Mouse (Mus musculus) cerebellum, adult (tissue): ENCODE results near the gene Gstm6.
"Not testable (repeated sequence)": the region's sequence is repeated elsewhere in the genome, so short reads cannot be mapped to it uniquely, and the experiment has no call there.

Experiments
- ATAC-seq: cut with Nextera tagmentation; 2 replicates; pipeline ENCODE4 v1.9.2; 2017; ENCODE audit warnings: mild to moderate bottlenecking, moderate library complexity, mixed read lengths; ENCODE audit not compliant: insufficient number of reproducible peaks, low FRiP score, low TSS enrichment

The Gstm6 gene

GRCm38 (mm10) chr3:107943239-107943990 lies at the start of gene Gstm6:
TSS of gene Gstm6 (minus strand) at chr3:107943749.
- ATAC-seq = no peak

- no peak for ATAC-seq
Measured at GRCm38 (mm10) chr3:107986041-107986562, 42.6 kb upstream of the Gstm6 start, which contains the start of gene Gstm2. TSS of gene Gstm2 (minus strand) at chr3:107986453.

GRCm38 (mm10) chr3:107985141-107985540 lies 41.6 kb upstream of the Gstm6 start:
- not testable (repeated sequence) for ATAC-seq

GRCm38 (mm10) chr3:107984471-107984870 lies 40.9 kb upstream of the Gstm6 start:
- ATAC-seq = no peak

GRCm38 (mm10) chr3:107983771-107984170 lies 40.2 kb upstream of the Gstm6 start:
- ATAC-seq = no peak

GRCm38 (mm10) chr3:107982726-107983125 lies 39.2 kb upstream of the Gstm6 start:
- ATAC-seq = no peak

- no peak for ATAC-seq
Measured at GRCm38 (mm10) chr3:107981261-107981660, 37.7 kb upstream of the Gstm6 start.

GRCm38 (mm10) chr3:107977691-107978090 lies 34.1 kb upstream of the Gstm6 start:
- ATAC-seq = no peak

- no peak for ATAC-seq
Measured at GRCm38 (mm10) chr3:107974237-107974636, 30.7 kb upstream of the Gstm6 start.

- ATAC-seq = no peak
Measured at GRCm38 (mm10) chr3:107972070-107972469, 28.5 kb upstream of the Gstm6 start.

GRCm38 (mm10) chr3:107971101-107971500 lies 27.6 kb upstream of the Gstm6 start:
- not testable (repeated sequence) for ATAC-seq

- no peak for ATAC-seq
Measured at GRCm38 (mm10) chr3:107968724-107969395, 25.3 kb upstream of the Gstm6 start, which contains the start of gene Gstm3. TSS of gene Gstm3 (minus strand) at chr3:107969283.

- no peak for ATAC-seq
Measured at GRCm38 (mm10) chr3:107966631-107967030, 23.1 kb upstream of the Gstm6 start.

- no peak for ATAC-seq
Measured at GRCm38 (mm10) chr3:107965592-107965991, 22.0 kb upstream of the Gstm6 start.

- no peak for ATAC-seq
Measured at GRCm38 (mm10) chr3:107964656-107965308, 21.2 kb upstream of the Gstm6 start.

GRCm38 (mm10) chr3:107964026-107964425 lies 20.5 kb upstream of the Gstm6 start:
- no peak for ATAC-seq

- ATAC-seq = not testable (repeated sequence)
Measured at GRCm38 (mm10) chr3:107955260-107955659, 11.7 kb upstream of the Gstm6 start.

GRCm38 (mm10) chr3:107953906-107954305 lies 10.4 kb upstream of the Gstm6 start:
- no peak for ATAC-seq

- ATAC-seq = peak; percentile 31
Measured at GRCm38 (mm10) chr3:107953328-107953755, 9.8 kb upstream of the Gstm6 start.

- ATAC-seq = no peak
Measured at GRCm38 (mm10) chr3:107950531-107950930, 7.0 kb upstream of the Gstm6 start.

GRCm38 (mm10) chr3:107949461-107949860 lies 5.9 kb upstream of the Gstm6 start:
- not testable (repeated sequence) for ATAC-seq
